Mouse (Mus musculus) liver (tissue): ENCODE data around the gene Stx7.

ENCODE experiments used
- DNase-seq: peaks from one replicate; pipeline ENCODE4 v3.0.0-alpha.2; 2020; ENCODE audit warnings: mixed read lengths

Gene Stx7

DNA sequence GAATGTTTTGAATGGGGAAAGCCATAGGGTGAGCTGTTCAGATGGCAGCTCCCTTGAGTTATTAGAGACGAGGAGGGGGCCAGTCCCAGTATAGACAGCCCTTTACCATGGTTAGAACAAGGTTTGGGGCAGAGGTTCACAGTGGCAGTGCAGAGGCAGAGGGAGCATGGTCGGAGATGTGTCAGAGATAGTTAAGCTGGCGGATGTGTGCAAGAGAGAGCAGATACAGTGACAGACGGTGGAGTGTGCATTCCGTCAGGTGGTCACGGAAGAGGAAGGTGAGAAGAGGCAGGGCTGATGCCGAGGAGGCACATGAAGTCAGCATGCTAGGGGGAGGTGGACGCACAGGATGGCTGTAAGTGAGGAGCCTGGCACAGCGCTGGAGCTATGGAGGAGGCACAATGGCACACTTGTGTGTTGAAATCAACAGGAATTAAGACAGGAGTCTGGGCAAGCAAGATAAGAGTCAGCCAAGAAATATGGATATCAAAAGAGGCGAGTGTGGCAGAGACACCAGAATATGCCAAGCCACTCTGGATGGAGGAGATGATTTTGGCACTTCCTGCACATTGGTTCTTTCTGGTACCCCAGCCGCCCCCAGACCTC, 19.0 kb downstream of the Stx7 start:
- no peak for DNase-seq

DNA sequence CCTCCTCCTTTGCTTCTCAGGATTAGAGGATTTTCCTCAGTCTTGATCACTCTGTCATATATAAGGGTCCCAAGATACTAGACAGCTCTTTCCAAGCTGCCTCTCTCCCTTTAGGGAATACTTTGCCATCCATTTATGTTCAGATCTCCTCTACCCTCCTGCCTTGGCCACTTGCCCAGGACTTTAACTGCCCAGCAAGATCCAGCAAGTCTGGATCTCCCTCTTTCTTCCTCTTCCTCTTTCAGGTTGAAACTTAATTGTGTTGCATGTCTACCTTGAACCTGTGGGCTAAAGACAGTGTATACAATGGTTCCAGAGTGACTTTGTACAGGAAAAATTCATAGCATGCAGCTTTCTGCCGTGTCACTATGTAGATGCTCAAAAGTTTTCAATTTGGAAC, 19.8 kb downstream of the Stx7 start:
- DNase-seq = no peak

- DNase-seq = no peak
These were observed 22.9 kb downstream of the Stx7 start for GRCm38 (mm10) chr10:24171906-24172459.

DNA sequence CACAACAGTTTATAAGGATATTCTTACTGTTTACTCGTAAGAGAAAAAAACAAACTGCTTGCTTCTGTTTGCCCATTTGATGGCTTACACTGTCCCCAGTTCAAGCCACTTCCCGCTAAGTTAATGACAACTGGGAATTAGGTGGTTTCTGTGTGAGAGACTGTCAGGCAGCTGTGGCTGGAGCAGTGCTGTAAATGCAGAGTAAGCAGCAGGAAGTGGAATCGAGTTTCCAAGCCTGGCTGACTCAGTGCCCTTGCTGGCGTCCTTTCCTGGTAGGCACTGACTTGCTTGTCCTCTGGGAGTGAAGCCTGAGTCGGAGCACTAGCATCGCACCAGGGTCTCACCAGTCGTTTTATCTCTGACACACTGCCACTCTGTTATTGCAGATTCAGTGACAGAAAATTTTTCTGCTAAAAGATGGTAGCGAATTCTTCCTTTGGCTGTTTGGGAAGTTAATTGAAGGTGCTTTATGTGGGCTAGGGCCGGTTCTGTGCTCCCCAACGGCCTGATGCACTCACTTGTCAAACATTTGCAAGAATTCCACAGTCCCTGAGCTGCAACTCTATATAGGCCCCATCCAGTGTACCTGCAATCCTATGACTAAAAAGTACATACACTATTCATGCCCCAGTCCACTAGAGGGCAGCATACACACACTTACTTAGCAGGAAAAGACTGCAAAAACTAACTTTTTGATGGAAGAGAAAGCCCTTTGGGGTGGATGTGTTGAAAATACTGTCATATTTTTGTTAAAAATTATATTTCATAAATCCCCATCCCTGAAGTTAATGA, 24.3 kb downstream of the Stx7 start:
- DNase-seq = peak; percentile 50

- no peak for DNase-seq
These were observed 41.3 kb downstream of the Stx7 start for GRCm38 (mm10) chr10:24190392-24190791.

DNA sequence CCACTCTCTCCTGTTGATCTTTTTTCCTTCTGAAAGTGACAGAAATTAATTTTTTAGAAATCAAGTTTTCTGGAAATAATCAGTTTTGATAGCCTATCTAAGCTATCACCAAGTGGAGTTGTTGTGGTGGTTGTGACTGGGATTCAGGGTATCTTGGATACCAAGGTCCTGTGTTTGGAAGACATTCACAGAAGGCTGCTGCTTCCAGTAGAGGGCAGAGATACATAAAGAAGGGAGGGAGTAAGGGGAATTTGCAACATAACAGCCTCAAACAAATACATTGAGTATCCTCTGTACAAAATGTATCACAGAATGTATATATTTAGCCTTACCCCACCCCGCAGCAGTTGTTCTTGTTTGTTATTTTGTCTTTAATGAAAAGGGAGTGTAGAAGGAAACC, 42.9 kb downstream of the Stx7 start:
- DNase-seq = no peak

DNA sequence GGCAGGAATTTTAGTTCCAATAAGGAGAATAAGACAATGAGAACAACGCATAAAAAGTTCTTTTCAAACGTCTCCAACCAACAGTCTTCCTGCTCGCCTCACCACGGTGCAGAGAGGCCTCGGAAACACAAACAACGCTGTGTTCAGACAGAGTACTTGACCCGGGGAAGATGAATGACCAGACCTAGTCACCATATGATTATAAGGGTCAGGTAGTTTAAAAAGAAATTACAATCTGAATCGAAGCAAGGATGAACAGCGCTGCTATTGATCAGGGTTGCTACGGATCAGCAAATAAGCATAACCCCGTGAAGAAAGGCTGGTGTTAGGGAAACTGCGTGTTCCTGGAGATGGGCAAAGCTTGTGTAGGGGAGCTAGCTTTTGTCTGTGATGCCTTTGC, 50.2 kb downstream of the Stx7 start:
- DNase-seq = no peak

DNA sequence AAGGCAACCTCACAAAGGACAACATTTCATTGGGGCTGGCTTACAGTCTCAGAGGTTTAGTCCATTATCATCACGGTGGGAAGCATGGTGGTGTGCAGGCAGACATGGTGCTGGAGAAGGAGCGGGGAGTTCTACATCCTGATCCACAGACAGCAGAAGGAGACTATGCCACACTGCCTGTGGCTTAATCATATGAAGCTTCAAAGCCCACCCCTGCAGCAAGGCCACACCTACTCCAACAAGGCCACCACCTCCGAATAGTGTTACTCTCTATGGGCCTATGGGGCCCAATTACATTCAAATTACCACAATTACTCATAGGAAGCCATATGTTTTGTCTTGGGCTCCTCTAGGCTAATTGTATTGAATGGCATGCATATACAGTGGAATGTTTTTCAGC, 51.0 kb downstream of the Stx7 start:
- DNase-seq = no peak

DNA sequence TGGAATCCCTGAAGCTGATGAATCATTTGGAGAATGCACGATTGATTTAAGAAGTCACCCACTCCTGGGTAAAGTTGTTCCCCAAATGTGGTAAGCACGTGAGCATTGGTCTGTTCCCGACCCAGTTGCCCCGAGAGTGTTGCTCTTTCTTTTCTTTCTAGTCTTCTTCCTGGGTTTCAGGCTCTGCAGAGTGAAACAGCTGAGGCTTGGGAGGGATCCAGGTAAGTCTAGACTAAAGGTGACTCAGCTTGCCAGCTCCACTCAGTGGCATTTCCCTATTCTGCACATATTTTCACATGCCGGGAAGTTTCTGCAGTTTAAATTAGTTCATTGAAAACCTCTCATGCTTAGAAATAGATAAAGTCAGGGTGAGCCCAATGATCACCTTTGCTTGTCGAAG, 61.0 kb downstream of the Stx7 start:
- no peak for DNase-seq

GRCm38 (mm10) chr10:24213297-24213696, 64.2 kb downstream of the Stx7 start:
- DNase-seq = no peak

GRCm38 (mm10) chr10:24217558-24218268, 68.6 kb downstream of the Stx7 start:
- DNase-seq = no peak

- DNase-seq = no peak
These were observed 71.8 kb downstream of the Stx7 start for GRCm38 (mm10) chr10:24220931-24221330.

DNA sequence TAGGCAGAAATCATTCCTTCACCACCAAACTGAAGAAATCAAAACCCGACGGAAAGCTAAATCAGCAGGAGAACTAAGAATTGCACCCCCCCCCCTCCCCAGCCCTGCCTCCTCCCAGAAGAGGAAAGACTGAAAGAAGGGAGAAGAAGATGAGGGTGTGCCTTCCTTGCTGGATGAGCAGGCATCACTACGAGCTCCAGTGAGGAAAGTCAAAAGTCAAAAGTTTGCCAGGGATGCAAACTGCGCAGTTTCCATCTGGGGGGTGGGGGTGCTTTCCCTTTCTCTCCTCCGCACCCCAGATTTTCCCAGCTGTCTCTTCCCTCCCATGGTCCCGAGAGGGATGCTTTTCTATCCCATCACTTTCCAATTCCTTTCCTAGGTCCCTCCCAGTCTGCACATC, 73.8 kb downstream of the Stx7 start:
- no peak for DNase-seq

DNA sequence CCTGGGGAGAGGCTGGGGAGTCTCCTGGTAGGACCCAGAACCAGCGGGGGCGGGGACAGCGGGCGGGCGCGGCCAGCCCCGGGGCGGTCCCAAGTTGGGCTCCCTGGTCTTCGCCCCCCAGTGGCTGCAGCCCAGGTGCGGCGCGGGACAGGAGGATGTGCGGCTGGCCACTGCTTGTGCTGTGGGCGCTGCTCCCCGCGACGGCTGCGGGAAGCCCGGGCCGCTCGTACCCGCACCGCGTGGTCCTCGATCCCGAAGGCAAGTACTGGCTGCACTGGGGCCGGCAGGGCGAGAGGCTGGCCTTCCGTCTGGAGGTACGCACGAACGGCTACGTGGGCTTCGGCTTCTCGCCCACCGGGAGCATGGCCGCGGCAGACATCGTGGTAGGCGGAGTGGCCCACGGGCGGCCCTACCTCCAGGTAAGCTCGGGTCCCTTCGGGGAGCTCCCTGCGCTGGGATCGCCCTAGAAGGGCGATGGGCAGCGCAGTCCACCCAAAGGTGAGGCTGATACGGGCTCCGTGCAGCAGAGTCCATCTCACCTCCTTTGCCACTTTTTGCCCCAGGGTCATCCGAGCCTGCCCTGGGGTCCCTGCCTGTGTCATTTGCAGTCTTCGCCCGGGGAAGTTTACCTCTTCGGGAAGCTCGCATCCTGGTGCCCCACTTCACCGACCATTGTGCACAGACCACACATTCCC, 74.5 kb downstream of the Stx7 start, which contains the start of gene Moxd1:
Moxd1 (plus strand) TSS at position 69 of the 695 bp plus-strand sequence.
- peak; percentile 36 for DNase-seq

GRCm38 (mm10) chr10:24224591-24224990, 75.5 kb downstream of the Stx7 start:
- no peak for DNase-seq

- DNase-seq = no peak
These were observed 79.4 kb downstream of the Stx7 start for GRCm38 (mm10) chr10:24228318-24229183.

GRCm38 (mm10) chr10:24232281-24232680, 83.2 kb downstream of the Stx7 start:
- DNase-seq = no peak

- no peak for DNase-seq
These were observed 86.6 kb downstream of the Stx7 start for GRCm38 (mm10) chr10:24235426-24236283.
